Mouse (Mus musculus): ENCODE results near the gene Slc37a1. TPM values are rescaled to one million over a fixed set of nuclear protein-coding genes. Genes with fewer than 3 reads are reported as not detected.

The Slc37a1 gene
- polyA plus RNA-seq, 1 experiment from 2014 or later: 10.4 TPM

Other genes with a start within 250 kb of the Slc37a1 start
- 19.3 and 21.1 TPM in 2 replicates for gene Abcg1, start 229.1 kb upstream of the Slc37a1 start, polyA plus RNA-seq (2014; fragmentation: Nextera tagmentation; extraction: Ambion mirVana)
- gene Tff3, start 157.1 kb upstream of the Slc37a1 start, polyA plus RNA-seq (2014; fragmentation: Nextera tagmentation; extraction: Ambion mirVana): 2.9 and 4.5 TPM in 2 replicates
- gene Tff2, start 142.5 kb upstream of the Slc37a1 start, polyA plus RNA-seq (2014; fragmentation: Nextera tagmentation; extraction: Ambion mirVana): not detected in 2 replicates
- gene Tff1, start 121.5 kb upstream of the Slc37a1 start, polyA plus RNA-seq (2014; fragmentation: Nextera tagmentation; extraction: Ambion mirVana): not detected in 2 replicates
- 0.11 TPM in 1 of 2 replicates, not detected in the other for gene Tmprss3, start 87.8 kb upstream of the Slc37a1 start, polyA plus RNA-seq (2014; fragmentation: Nextera tagmentation; extraction: Ambion mirVana)
- not detected in 2 replicates for gene Ubash3a, start 78.9 kb upstream of the Slc37a1 start, polyA plus RNA-seq (2014; fragmentation: Nextera tagmentation; extraction: Ambion mirVana)
- gene Rsph1, start 9.4 kb upstream of the Slc37a1 start, polyA plus RNA-seq (2014; fragmentation: Nextera tagmentation; extraction: Ambion mirVana): 3.5 and 5.0 TPM in 2 replicates
- gene Pde9a, start 99.4 kb downstream of the Slc37a1 start, polyA plus RNA-seq (2014; fragmentation: Nextera tagmentation; extraction: Ambion mirVana): 31.1 and 32.6 TPM in 2 replicates
- 29.5 and 30.9 TPM in 2 replicates for gene Wdr4, start 233.2 kb downstream of the Slc37a1 start, polyA plus RNA-seq (2014; fragmentation: Nextera tagmentation; extraction: Ambion mirVana)
- gene Ndufv3, start 233.3 kb downstream of the Slc37a1 start, polyA plus RNA-seq (2014; fragmentation: Nextera tagmentation; extraction: Ambion mirVana): 441 and 514 TPM in 2 replicates